Mouse (Mus musculus) MEL (cell line): ENCODE measurements around the gene Gpr37l1. TPM values are rescaled to one million over a fixed set of nuclear protein-coding genes. Genes with fewer than 3 reads are reported as not detected.

Source experiments
- DNase-seq: peaks from one replicate; pipeline ENCODE4 v3.0.0; 2011; ENCODE audit warnings: low read depth, low spot score
- H3K27ac ChIP-seq: 2 replicates; pipeline ENCODE4 v1.5.1; 2012; ENCODE audit warnings: low read depth, mild to moderate bottlenecking, control low read depth, low read length, moderate library complexity; ENCODE audit not compliant: control insufficient read depth
- H3K27me3 ChIP-seq, 2 experiments: fragments of 150-350 bp in 1 of 2; sonication (generic) in 1 of 2; 2 replicates each; pipeline ENCODE4 v1.6.1; 2012; ENCODE audit warnings: low read length in 2 of 2, mild to moderate bottlenecking in 2 of 2, improper control_type of control experiment in 1 of 2, moderate library complexity in 1 of 2; ENCODE audit not compliant: insufficient read depth in 2 of 2, control insufficient read depth in 1 of 2
- H3K36me3 ChIP-seq, 2 experiments: 2 replicates each; pipeline ENCODE4 v1.6.1; 2012 to 2014; ENCODE audit warnings: low read length in 2 of 2, improper control_type of control experiment in 1 of 2, inconsistent platforms in 1 of 2, mild to moderate bottlenecking in 1 of 2; ENCODE audit not compliant: insufficient read depth in 2 of 2, control insufficient read depth in 1 of 2
- H3K4me1 ChIP-seq, 2 experiments: fragments of 150-350 bp in 1 of 2; sonication (generic) in 1 of 2; 2 replicates each; pipeline ENCODE4 v1.6.1; 2012; ENCODE audit warnings: low read length in 2 of 2, improper control_type of control experiment in 1 of 2, mild to moderate bottlenecking in 1 of 2; ENCODE audit not compliant: insufficient read depth in 2 of 2, control insufficient read depth in 1 of 2
- H3K4me3 ChIP-seq, 2 experiments: fragments of 150-350 bp in 1 of 2; sonication (generic) in 1 of 2; 2 replicates each; pipeline ENCODE4 v1.5.1; 2012; ENCODE audit warnings: low read depth in 2 of 2, low read length in 2 of 2, mild to moderate bottlenecking in 2 of 2, moderate library complexity in 2 of 2, control low read depth in 1 of 2, improper control_type of control experiment in 1 of 2; ENCODE audit not compliant: control insufficient read depth in 1 of 2, insufficient read depth in 1 of 2
- H3K79me2 ChIP-seq: 2 replicates; pipeline ENCODE4 v1.6.1; 2012; ENCODE audit warnings: mild to moderate bottlenecking, low read length, moderate library complexity; ENCODE audit not compliant: control insufficient read depth, poor library complexity, insufficient read depth
- H3K9ac ChIP-seq: 2 replicates; pipeline ENCODE4 v1.6.1; 2012; ENCODE audit warnings: low read depth, mild to moderate bottlenecking, control low read depth, low read length, moderate library complexity; ENCODE audit not compliant: control insufficient read depth, poor library complexity, severe bottlenecking
- H3K9me3 ChIP-seq: fragments of 150-350 bp; sonication (generic); replicated peaks from 2 replicates; pipeline ENCODE4 v1.6.1; 2012; ENCODE audit warnings: mild to moderate bottlenecking, low read length, improper control_type of control experiment, moderate library complexity; ENCODE audit not compliant: insufficient read depth
- BHLHE40 ChIP-seq: IDR thresholded peaks from 2 replicates; pipeline ENCODE4 v1.6.1; 2012; ENCODE audit warnings: low read depth, mild to moderate bottlenecking, inconsistent platforms, low read length, improper control_type of control experiment, borderline replicate concordance
- CHD1 ChIP-seq: IDR thresholded peaks from 2 replicates; pipeline ENCODE4 v1.6.1; 2012; ENCODE audit warnings: low read depth, mild to moderate bottlenecking, inconsistent platforms, low read length, improper control_type of control experiment
- ELF1 ChIP-seq: IDR thresholded peaks from 2 replicates; pipeline ENCODE4 v1.6.1; 2014; ENCODE audit warnings: low read depth, mild to moderate bottlenecking, inconsistent platforms, low read length, improper control_type of control experiment, moderate library complexity
- EP300 ChIP-seq, 2 experiments: IDR thresholded peaks; 2 replicates each; pipeline ENCODE4 v1.6.1; 2011; ENCODE audit warnings: improper control_type of control experiment in 2 of 2, low read length in 2 of 2, low read depth in 1 of 2, mild to moderate bottlenecking in 1 of 2
- ETS1 ChIP-seq: IDR thresholded peaks from 2 replicates; pipeline ENCODE4 v1.6.1; 2012; ENCODE audit warnings: low read depth, mild to moderate bottlenecking, inconsistent platforms, low read length, improper control_type of control experiment, moderate library complexity
- GATA1 ChIP-seq: IDR thresholded peaks from 2 replicates; pipeline ENCODE4 v1.6.1; 2011; ENCODE audit warnings: low read depth, low read length, improper control_type of control experiment
- HCFC1 ChIP-seq: IDR thresholded peaks from 2 replicates; pipeline ENCODE4 v1.6.1; 2012; ENCODE audit warnings: low read depth, mild to moderate bottlenecking, inconsistent platforms, low read length, improper control_type of control experiment, moderate library complexity
- JUND ChIP-seq: IDR thresholded peaks from 2 replicates; pipeline ENCODE4 v1.6.1; 2011; ENCODE audit warnings: low read depth, mild to moderate bottlenecking, improper control_type of control experiment, low read length
- MAFK ChIP-seq: IDR thresholded peaks from 2 replicates; pipeline ENCODE4 v1.6.1; 2011; ENCODE audit warnings: low read depth, mild to moderate bottlenecking, low read length, improper control_type of control experiment, borderline replicate concordance
- MAX ChIP-seq: IDR thresholded peaks from 2 replicates; pipeline ENCODE4 v1.6.1; 2011; ENCODE audit warnings: low read length, improper control_type of control experiment
- MAZ ChIP-seq: IDR thresholded peaks from 2 replicates; pipeline ENCODE4 v1.6.1; 2012; ENCODE audit warnings: low read depth, mild to moderate bottlenecking, inconsistent platforms, low read length, improper control_type of control experiment
- MEF2A ChIP-seq: IDR thresholded peaks from 2 replicates; pipeline ENCODE4 v1.6.1; 2014; ENCODE audit warnings: low read depth, mild to moderate bottlenecking, inconsistent platforms, low read length, improper control_type of control experiment; ENCODE audit not compliant: poor library complexity, insufficient replicate concordance, severe bottlenecking; ENCODE audit errors: extremely low read depth
- MXI1 ChIP-seq: IDR thresholded peaks from 2 replicates; pipeline ENCODE4 v1.6.1; 2011; ENCODE audit warnings: mild to moderate bottlenecking, low read depth, low read length, improper control_type of control experiment
- NELFE ChIP-seq: IDR thresholded peaks from 2 replicates; pipeline ENCODE4 v1.6.1; 2011; ENCODE audit warnings: low read depth, low read length, improper control_type of control experiment
- NRF1 ChIP-seq: IDR thresholded peaks from 2 replicates; pipeline ENCODE4 v1.6.1; 2014; ENCODE audit warnings: low read depth, mild to moderate bottlenecking, inconsistent platforms, low read length, improper control_type of control experiment, moderate library complexity; ENCODE audit not compliant: poor library complexity, insufficient read depth, severe bottlenecking
- POLR2AphosphoS2 ChIP-seq: IDR thresholded peaks from 2 replicates; pipeline ENCODE4 v1.6.1; 2011; ENCODE audit warnings: low read length, improper control_type of control experiment
- RAD21 ChIP-seq: IDR thresholded peaks from 2 replicates; pipeline ENCODE4 v1.6.1; 2011; ENCODE audit warnings: mild to moderate bottlenecking, low read depth, low read length, improper control_type of control experiment
- RCOR1 ChIP-seq: IDR thresholded peaks from 2 replicates; pipeline ENCODE4 v1.6.1; 2012; ENCODE audit warnings: low read depth, mild to moderate bottlenecking, inconsistent platforms, low read length, improper control_type of control experiment
- SIN3A ChIP-seq: IDR thresholded peaks from 2 replicates; pipeline ENCODE4 v1.6.1; 2012; ENCODE audit warnings: low read length, improper control_type of control experiment, inconsistent platforms
- SMC3 ChIP-seq: IDR thresholded peaks from 2 replicates; pipeline ENCODE4 v1.6.1; 2011; ENCODE audit warnings: low read depth, low read length, improper control_type of control experiment
- TAL1 ChIP-seq: IDR thresholded peaks from 2 replicates; pipeline ENCODE4 v1.6.1; 2012; ENCODE audit warnings: mild to moderate bottlenecking, inconsistent platforms, low read length, moderate library complexity, mixed read lengths
- TBP ChIP-seq: IDR thresholded peaks from 2 replicates; pipeline ENCODE4 v1.8.0; 2011; ENCODE audit warnings: low read depth, low read length, improper control_type of control experiment
- USF2 ChIP-seq, 2 experiments: IDR thresholded peaks; 2 replicates each; pipeline ENCODE4 v1.6.1; 2011 to 2012; ENCODE audit warnings: improper control_type of control experiment in 2 of 2, low read length in 2 of 2, borderline replicate concordance in 1 of 2, inconsistent platforms in 1 of 2, low read depth in 1 of 2, mild to moderate bottlenecking in 1 of 2; ENCODE audit not compliant: insufficient read depth in 1 of 2
- ZMIZ1 ChIP-seq: IDR thresholded peaks from 2 replicates; pipeline ENCODE4 v1.6.1; 2012; ENCODE audit warnings: low read depth, mild to moderate bottlenecking, inconsistent platforms, low read length, improper control_type of control experiment, moderate library complexity
- ZNF384 ChIP-seq: IDR thresholded peaks from 2 replicates; pipeline ENCODE4 v1.6.1; 2012; ENCODE audit warnings: low read depth, mild to moderate bottlenecking, inconsistent platforms, low read length, improper control_type of control experiment
- polyA plus RNA-seq, 2 experiments: library from polyadenylated mRNA; stranded (reverse) in 1 of 2; unstranded in 1 of 2; fragments of >175 nt in 1 of 2; fragments of >200 nt in 1 of 2; gene quantifications; 2 replicates each; pipeline versions ENCODE4 v1.2.1 to v1.2.4; 2012; ENCODE audit warnings: low replicate concordance in 2 of 2, low read depth in 1 of 2; ENCODE audit not compliant: insufficient read length in 2 of 2, insufficient read depth in 1 of 2, missing spikeins in 1 of 2
- total RNA-seq: library from RNA; depleted of rRNA; stranded (reverse); fragments of 300-350 nt; gene quantifications from 2 replicates; pipeline ENCODE4 v1.2.3, GENCODE M21; 2012

Gene Gpr37l1
- total and polyA plus RNA-seq, 3 experiments: not detected

DNA sequence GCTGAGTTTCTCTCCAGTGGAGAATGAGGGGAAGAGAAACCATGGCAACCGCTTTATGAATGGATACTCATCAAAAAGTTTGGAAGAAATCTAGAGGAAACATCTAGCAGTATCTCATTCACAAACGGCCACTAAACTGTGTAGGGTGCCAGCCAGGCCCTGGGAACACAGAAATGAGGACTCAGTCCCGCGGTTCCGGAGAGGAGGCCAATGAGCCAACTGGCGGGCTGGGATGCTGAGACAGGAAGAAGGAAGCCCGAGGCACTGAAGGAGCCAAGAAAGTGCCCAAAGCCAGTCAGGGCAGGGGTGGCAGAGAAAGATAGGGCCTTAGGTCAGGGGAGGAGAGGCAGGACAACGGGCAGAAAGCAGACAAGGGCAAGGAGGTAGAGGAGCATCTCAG lies 18.9 kb upstream of the Gpr37l1 start:
- Histone ChIP-seq H3K4me3 (no peak overlapping the region), H3K27ac (no peak overlapping the region), H3K27me3 (peaks cover 0 to 1% of the 10 kb centered on the region in 2 experiments; a peak in 1 of 4 replicates), H3K4me1 (no peaks in the 10 kb centered on the region), H3K9me3 (no peaks in the 10 kb centered on the region), H3K36me3 (no peaks in the 10 kb centered on the region), H3K79me2 (no peaks in the 10 kb centered on the region), H3K9ac (no peak overlapping the region)
- DNase-seq: no peak
- TF ChIP-seq TBP: no peak
- no peak for TF ChIP-seq ZNF384
- no peak for TF ChIP-seq POLR2AphosphoS2
- TF ChIP-seq USF2 (IDR thresholded peaks at IDR 0.05; ENCODE audit: borderline replicate concordance in 1 of 2, insufficient read depth in 1 of 2, low read depth in 1 of 2, low read length in 2 of 2): no peak
- TF ChIP-seq MXI1: no peak
- TF ChIP-seq MAFK: no peak
- no peak for TF ChIP-seq BHLHE40
- TF ChIP-seq HCFC1: no peak

DNA sequence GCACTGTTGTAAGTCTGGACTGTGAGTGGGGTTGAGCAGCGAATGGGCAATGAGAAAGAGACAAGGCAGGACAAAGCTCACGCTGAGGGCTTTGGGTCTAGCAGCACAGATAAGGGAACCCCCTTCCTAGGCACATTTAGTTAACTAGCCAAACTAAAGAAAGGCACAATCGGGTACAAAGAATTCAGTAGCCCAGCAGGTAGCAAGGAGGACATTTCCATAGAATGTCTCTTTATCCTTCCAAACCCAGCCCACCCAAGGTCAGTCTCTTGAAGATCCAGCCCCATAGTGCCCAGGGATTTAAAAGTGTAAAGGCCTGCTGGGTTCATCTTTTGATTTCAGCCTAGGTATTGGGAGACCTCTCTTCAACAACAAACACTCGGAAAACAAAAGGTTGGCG lies 18.5 kb upstream of the Gpr37l1 start:
- Histone ChIP-seq H3K79me2 (no peaks in the 10 kb centered on the region), H3K27me3 (peaks cover 0 to 3% of the 10 kb centered on the region in 2 experiments; a peak in 2 of 4 replicates), H3K9ac (no peak overlapping the region), H3K4me1 (no peaks in the 10 kb centered on the region), H3K9me3 (no peaks in the 10 kb centered on the region)
- TF ChIP-seq RAD21: no peak
- no peak for TF ChIP-seq JUND
- TF ChIP-seq BHLHE40: no peak
- no peak for TF ChIP-seq CHD1
- no peak for TF ChIP-seq ZMIZ1
- no peak for TF ChIP-seq RCOR1
- TF ChIP-seq NRF1: no peak
- no peak for TF ChIP-seq HCFC1
- TF ChIP-seq, all 39 proteins: peak for 0
- no peaks in the 10 kb centered on the region for H3K36me3 ChIP-seq
- DNase-seq: no peak
- H3K27ac ChIP-seq: no peak overlapping the region
- no peak overlapping the region for H3K4me3 ChIP-seq

DNA sequence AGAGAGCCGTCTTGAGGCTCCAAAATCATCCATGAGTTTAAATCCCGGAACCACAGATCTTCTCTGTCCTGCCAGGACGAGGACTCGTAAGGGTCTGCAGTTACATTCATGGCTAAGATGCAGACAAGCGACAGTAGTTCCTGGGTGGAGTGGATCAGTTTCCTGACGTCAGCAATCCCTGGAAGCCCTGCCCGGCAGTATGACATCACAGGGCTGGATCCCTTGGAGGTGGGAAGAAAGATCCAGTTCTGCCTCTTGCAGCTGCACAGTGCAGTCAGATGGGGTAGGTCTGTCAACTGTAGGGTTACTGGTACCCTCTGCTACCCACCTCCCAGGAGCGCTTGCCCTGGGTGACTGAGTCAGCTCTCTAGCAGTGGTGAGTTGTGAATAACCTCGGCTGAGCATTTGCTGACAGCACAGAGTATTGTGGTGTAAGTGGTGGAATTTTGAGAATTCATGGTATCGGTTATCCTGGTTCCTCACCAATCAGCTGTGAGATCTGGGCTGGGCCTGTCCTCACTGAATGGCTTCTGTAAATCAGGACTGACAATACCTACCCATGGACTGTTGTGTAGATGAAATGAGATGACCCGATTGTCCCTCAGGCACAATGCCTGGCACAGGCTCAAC lies 16.6 kb upstream of the Gpr37l1 start:
- H3K4me1 ChIP-seq: no peaks in the 10 kb centered on the region
- no peaks in the 10 kb centered on the region for H3K9me3 ChIP-seq
- H3K27me3 ChIP-seq: peaks cover 2 to 3% of the 10 kb centered on the region in 2 experiments; a peak in 2 of 4 replicates
- no peak overlapping the region for H3K9ac ChIP-seq
- H3K36me3 ChIP-seq: no peaks in the 10 kb centered on the region
- H3K4me3 ChIP-seq: no peak overlapping the region
- H3K79me2 ChIP-seq: no peaks in the 10 kb centered on the region
- DNase-seq: no peak
- H3K27ac ChIP-seq: no peak overlapping the region
- TF ChIP-seq TBP (no peak), SMC3 (no peak), HCFC1 (no peak), ETS1 (no peak), SIN3A (no peak), NELFE (no peak), MEF2A (no peak), ELF1 (no peak), MAX (no peak), GATA1 (no peak), EP300 (IDR thresholded peaks at IDR 0.05; ENCODE audit: low read depth in 1 of 2, low read length in 2 of 2) (no peak), NRF1 (no peak), MAZ (no peak), ZNF384 (no peak), TAL1 (no peak), RAD21 (no peak)
